Mouse (Mus musculus) embryo, embryonic 11 days (tissue): ENCODE results near the gene Hexim1.

Experiments
- DNase-seq: peaks from one replicate; pipeline ENCODE4 v3.0.0-alpha.2; 2015

Gene Hexim1

DNA sequence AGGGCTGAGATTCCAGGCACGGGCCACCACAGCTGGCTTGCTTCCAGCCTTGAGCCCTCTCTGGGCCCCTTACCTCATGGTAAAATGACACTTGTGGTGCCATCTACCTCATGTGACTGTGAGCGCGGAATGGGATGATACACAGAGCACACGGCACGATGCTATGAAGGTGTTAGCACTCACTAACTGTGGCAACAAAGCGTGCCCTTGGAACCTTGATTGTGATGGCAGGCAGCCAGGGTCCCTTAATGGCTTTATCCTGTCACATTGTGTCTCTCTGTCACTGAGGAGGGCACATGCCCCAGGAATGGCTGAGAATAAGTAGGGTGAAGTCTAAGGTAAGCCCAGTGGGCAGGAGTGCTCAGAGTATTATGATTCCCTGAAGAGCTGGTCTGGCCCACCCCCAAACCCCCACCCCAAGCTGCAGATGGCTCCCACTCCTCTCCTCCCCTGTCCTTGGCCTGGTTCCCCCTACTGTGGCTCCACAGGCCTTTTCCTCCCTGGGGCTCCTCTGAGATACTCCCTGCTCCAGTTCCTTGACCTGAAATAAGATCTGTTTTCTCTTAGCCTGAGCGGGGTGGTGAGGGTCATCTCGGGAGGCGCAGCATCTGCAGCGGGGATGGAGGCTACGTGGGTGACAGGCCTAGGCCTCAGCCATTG, 17.4 kb upstream of the Hexim1 start:
- no peak for DNase-seq

DNA sequence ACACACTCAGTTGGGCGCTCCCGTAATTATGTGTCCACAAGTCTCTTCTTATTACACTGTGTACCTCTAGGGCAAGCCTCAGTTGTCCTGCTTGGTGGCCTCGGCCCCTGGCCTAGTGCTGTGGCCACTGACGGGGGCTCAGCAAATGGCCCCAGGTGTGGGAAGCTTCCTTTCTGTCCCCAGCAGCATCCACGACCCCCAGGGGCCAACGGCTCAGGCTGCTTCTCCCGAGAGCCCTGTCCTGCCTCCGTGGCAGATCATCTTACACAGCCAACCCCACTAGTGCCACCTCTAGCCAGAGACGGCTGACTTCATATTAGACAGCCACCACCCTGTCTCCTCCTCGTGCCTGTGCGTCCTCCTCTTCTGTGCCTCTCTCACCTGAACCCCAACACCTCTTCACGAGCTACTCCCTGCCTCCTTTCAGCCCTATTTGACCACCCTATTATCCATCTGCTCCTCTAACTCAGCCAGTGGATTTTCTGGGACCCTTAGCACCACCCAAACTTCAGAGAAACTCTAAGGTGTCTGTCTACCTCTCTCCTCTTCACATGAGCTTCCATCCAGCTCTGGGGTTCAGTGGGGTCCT, 16.6 kb upstream of the Hexim1 start:
- no peak for DNase-seq

DNA sequence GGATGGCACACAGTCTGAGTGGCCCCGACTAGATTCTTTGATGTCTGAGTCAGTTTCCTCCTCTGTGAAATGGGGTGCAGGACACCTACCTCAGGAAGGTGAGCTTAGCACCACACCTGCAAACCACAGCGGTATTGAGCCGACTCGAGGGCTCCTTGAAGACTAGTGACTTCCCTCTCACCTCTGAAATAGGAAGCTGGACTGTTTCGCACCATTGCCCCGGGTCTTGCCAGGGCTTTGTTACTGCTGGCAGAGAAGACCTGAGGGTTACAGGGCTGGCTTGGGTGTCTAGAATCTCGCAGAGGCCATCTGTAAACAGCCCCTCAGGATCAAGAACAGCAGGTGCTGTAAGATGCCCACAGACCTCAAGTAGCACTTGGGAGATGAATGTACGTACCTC, 15.7 kb upstream of the Hexim1 start:
- no peak for DNase-seq

DNA sequence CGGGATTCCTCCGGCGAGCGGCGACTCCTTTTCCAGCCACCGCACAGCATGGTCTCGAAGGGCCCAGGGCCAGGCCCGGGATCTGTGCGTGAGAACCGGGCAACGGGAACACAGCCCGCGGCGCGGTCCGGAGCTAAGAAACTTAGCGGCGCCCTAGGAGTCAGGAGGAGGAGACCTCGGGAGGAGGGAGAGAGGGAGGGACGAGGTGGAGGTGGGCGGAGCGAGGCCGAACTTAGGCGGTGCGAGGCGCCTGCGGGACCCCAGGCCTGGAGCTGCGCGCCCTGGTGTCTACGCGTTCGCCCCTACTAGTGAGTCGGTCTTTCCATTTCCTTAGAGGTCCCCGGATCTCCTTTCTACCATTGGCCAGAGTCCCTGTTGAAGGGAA, 14.6 kb upstream of the Hexim1 start, which contains the start of the genes Plcd3 and Acbd4:
Plcd3 (minus strand) TSS at position 178 of the 385 bp plus-strand sequence.
Acbd4 (plus strand) TSS at position 202 of the 385 bp plus-strand sequence.
- peak; percentile 87 for DNase-seq

DNA sequence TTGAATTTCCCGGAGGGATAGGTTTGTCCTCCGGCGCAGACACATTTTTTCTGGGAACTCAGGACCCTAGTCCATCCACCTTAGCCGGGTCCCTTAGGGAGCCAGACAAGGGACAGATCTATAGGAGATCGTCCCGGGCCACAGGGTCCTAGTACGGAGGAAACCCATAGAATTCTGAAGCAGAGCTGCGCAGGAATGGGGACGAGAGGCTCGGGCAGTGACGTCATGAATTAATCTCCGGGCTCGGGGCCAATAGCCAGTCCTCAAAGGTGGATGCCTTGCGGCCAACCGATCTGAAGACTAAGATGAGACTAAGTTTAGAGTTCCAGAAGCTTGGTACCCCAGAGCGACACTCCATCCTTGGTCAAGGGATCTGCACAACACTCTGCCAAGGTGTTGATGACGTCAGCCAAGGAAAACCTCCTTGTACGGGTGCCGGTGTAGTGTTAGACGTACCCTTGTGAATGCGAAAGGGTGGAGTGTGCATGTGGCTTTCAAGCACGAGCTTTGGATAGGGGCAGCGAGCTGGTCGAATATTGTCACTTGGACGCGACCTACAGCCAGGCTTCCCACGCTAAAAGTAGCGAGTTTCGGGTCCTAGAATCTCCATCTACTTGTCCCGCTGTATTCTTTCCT, 14.0 kb upstream of the Hexim1 start:
- DNase-seq = peak; percentile 55

DNA sequence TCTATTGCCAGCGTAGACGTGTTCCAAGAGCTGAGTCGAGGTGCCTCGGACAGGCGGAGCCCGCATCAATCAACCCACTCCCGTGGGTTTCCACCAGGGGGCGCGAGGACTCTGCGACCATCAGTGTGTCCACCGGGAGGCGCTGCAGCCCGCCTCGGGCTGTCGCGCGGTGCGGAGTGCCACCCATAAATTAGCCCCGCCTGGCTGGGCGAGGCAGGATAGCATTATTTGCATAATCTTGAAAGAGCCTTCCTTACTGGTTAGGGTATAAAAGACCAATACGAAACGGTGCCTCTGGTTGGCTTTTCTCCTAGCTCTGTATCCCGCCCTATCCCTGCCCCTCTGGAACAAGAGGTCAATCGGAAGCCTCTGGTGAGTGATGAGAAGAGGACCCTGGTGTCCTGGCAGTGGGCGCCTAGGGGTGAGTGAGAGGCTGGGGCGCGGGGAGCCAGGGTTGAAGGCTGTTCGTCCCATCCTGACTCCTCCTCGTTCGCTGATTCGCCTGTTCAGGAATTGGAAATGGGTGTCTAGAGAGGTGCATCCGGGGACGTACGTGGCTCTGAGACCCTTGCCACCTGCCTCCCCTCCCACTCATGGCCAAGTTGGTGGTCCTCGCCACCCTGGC, 13.2 kb upstream of the Hexim1 start:
- peak; percentile 95 for DNase-seq

DNA sequence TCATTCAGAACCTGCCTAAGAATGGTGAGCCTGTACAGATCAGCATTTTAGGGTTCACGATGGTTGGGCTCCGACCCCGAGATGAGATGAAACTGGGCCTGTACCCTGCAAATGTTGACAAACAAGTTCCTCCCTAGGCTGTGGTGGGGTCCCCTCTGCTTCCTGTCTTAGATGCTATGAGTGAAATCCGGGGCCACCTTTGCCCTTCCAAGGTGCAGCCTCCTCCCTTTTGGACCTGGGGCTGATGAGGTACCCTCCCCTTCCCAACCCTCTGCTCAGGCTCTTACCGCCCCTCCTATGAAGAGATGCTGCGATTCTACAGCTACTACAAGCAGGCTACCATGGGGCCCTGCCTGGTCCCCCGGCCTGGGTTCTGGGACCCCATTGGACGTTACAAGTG, 12.4 kb upstream of the Hexim1 start:
- DNase-seq = no peak

DNA sequence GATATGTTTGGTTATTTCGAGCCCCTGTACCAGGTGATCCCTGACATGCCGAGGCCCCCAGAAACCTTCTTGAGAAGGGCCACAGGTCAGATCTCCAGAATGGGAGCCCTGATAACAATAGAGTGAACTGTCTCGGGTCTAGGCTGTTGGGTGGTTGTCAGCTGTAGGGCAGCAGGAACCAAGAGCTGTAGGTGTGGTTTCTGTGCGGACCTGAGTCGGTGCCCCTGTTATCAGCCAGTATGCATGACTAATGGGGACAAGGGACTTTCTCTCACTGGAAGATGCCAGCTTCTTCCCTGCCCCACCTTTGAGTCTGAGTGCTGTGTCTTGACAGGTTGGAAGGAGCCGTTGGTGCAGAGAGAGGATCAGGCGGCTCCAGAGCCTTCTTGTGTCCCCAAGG, 11.6 kb upstream of the Hexim1 start:
- no peak for DNase-seq

DNA sequence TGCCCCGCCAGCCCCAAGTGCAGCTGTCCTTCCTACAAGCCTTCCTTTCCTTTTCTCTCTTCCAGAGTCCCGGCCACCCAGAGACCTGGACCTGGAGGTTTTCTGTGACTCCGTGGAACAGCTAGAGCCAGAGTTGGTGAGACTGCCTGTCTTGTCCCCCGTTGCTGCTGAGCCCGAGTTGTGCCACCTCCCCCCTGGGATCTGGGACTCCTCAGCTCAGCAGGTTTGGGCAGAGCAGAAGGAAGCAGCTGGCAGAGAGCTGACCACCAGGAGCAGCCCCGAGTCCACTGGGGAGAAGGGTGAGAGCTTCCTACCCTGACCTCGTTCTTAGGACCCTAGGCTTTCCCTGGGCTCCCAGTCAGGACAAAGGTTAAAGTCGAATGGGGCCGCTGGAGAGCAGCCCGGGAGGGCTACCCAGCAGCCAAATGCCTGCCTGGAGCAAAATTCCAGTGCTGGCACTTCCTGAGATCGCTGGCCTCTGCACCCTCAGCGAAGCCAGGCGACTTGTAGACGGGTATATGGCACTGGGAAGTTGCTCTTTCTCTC, 10.8 kb upstream of the Hexim1 start:
- DNase-seq = no peak

DNA sequence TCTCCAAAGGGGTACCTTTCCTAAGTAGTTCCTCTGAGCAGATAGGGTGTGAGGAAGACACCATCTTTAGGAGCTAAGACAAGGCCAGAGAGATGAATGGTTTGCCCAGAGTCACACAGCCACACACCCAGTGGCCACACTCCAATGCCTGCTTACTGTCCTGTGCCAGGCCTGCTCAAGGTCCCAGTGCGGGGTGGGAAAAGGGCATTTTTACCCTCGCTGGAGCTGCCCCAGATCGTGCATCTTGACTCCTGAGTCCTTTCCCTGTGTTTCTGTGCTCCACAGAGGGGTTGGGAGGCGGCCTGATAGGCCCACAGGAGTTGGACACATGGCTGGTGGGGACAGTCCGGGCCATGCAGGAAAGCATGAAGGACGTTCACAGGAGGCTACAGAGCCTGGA, 10.2 kb upstream of the Hexim1 start:
- DNase-seq = no peak

DNA sequence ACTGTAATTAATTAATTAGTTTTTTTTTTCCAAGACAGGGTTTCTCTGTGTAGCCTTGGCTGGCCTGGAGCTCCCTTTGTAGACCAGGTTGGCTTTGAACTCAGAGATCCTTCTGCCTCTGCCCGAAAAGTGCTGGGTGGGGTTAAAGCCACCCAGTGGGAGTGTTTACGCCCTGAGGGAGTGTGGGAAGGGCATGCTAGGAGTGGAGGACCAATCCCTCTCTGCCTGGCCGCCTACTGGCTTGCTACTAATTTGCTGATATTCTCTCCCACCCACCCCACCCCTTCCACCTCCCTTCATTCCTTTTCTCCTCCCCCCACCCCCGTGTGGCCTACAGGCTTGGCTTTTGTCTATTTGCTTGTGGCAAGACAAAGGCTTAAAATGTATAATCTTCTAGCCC, 9.6 kb upstream of the Hexim1 start:
- no peak for DNase-seq

DNA sequence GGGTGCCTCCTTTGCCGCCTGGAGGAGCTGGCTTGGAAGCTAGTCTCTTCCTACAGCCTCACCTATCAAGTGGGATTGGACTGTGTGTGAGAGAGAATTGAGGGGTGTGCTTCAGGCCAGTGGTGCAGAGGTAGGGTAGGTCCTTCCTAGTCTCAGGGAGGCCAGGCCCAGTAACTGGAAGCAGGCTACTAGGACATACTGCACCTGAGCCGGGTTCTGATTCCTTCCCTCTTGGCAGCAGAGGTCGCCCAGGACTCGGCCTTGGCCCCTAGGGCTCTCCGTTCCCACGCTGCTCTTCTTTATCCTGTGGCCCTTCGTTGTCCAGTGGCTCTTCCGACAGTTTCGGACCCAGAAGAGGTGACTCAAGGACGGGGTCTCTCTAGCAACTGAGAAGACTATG, 4.7 kb upstream of the Hexim1 start:
- no peak for DNase-seq

DNA sequence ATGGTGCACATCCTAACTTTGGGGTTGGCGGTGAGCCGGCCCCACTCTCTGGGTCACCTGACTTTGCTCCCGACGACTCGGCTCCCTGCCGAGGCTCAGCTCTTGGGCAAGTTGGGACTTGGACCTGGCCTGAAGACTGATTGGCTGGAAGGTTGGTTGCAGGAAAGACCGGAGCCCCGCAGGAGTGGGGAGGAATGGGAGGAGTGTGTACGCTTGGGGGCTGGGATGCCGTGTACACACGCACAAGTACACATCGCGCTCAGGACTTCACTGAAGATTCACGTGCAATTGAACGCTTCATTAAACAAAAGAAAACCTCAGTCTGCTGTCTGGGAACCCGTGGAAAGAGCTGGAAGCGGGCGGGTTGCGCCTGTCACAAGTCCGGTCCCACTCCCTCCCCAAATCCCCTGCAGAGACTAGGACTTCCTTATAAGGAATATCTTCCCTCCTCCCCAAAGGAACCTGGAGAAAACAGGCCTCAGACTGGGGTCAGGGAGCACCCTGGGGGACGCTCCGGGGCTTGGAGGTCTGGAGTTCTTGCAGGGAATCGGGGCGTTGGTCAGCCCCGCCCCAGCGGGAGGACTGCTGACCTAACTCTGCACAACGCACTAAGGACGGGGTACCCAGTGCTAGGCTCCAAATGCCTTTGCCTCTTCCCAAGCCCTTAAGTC, 4.0 kb upstream of the Hexim1 start:
- DNase-seq = peak; percentile 71

DNA sequence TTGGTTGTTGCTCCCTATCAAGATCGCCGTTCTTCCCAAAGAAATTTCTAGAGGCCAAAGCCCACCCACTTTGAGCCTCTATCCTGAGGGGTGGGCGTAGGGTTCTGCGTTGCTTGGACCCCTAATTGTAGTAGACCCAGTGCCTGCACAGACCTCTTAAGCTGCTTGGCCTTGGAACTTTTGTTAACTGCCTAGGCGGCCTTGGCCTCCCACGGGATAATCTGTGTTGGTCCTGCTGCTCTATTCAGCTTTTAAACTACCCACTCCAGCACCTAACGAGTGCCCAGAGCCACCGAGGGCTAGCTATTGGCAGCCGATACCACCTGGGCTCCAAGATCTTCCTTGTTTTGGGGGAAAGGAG, 3.5 kb upstream of the Hexim1 start:
- no peak for DNase-seq

DNA sequence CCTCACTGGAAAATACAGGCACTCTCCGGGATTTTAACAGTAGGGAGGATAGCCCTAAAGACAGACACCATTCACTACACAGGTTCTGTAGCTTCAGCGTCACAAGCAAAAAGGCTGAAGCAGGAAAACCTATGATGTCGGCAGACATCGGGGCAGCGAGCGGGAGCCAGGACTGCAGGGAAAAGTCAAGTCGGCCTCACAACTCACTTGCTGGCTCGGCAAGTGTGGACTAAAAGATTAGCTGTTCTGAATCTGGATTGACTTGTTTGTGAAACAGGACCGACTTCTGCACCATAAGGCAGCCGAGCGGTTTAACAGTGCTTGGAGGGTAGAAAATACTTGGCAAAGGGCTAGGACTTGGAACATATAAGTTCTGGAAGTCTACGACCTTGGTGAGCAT, 3.0 kb upstream of the Hexim1 start:
- DNase-seq = no peak

DNA sequence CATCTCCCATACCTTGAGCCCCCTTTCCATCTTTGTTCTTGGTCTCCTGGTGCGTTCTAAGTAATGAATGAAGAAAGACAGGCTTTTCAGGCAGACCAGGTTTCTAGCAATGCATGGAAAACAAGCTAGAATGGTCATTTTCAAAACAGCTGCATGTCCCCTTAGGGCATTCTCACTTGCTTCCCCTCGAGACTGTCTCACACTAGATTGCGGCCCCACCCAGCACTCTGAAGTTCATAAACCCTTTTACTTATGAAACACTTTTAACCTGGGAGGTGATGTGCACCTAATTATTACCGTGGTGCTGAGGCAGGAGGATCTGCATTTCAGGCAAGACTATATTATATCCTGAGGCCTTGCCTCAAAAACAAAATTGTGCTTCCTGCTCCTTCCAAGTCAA, 2.3 kb upstream of the Hexim1 start:
- DNase-seq = no peak

DNA sequence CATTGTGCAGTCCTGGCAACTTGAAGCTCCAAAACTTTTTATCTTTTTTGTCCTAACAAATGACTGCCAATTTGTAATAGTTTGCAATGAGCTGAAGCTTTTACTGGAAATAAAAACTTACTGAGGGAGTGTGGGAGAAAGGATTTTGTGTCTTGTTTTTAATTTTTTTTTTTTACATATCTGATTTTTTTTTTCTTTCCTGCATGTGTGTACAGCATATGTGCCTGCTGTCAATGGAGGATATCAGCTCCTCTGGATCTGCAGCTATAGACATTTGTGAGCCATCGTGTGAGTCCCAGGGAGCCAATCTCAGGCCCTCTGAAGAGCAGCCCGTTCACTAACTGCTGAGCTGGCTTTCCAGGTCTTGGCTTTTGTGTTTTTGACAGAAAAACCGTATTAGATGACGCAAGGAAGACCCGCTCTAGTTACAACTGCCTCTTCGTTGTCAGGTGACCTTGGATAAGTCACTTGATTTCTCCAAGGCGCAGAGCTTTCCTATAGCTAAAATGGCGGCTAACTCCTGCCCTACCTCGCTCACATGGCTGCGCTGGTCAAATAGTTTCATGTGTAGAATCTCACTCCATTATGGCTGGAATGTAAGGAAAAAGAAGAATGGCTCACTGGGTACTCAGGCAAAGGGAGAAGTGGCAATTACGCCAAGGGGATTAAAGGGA, 1.6 kb upstream of the Hexim1 start:
- DNase-seq = no peak

DNA sequence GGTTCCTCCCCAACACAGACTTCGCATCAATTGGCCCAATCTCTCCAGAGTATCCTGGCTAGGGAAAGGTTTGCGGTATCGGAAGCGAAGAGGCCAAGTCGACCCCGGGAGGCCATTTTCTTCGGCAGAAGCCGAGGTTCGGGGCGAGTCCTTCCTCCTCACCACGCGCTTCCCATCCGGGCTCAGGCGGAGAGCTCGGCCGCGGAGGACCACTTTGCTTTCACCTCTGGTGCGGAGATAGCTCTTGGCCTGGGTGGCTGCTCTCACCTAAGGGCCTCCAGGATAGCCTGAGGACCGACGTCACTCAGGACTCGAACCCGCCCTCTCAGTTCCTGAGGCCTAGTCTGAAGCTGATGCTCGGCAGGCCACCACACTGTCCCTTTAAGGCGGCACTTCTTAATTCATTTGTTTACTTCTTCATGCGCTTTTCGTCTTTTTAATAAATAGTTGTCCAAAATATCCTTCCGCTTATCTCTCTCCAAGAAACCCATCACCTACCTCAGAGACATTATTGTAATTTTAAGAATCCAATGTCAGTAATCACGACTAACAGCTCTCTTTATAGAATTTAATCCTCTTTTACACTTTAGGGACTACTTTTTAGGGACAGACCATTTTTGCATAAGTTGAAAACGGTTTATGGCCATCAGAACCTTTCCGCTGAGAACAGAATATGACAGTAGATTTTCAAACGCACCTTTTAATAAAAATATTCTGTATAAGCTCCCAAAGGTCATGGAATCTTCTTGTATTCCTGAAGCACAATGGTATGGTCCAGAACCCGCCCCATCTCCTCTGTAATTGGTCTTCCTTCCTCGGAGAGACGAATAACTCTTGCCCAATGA, 646 bp upstream of the Hexim1 start:
- peak; percentile 88 for DNase-seq

DNA sequence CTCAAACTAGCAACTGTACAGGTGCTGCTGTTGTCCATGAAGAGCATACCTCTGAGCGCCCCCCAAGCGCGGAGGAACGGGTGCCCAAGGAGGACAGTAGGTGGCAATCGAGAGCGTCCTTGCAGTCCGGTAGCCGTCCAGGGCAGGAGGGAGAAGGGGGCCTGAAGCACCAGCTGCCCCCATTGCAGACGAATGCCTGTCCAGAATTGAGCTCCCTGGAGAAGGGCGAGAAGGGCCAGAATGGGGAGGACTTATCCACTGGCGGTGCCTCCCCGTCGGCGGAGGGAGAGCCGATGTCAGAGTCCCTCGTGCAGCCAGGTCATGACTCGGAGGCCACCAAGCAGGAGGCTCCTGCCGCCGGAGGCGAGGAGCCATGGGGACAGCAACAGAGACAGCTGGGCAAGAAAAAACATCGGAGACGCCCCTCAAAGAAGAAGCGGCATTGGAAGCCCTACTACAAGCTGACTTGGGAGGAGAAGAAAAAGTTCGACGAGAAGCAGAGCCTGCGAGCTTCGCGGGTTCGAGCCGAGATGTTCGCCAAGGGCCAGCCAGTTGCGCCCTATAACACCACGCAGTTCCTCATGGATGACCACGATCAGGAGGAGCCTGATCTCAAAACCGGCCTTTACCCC, 1.0 kb downstream of the Hexim1 start:
- DNase-seq = peak; percentile 82

DNA sequence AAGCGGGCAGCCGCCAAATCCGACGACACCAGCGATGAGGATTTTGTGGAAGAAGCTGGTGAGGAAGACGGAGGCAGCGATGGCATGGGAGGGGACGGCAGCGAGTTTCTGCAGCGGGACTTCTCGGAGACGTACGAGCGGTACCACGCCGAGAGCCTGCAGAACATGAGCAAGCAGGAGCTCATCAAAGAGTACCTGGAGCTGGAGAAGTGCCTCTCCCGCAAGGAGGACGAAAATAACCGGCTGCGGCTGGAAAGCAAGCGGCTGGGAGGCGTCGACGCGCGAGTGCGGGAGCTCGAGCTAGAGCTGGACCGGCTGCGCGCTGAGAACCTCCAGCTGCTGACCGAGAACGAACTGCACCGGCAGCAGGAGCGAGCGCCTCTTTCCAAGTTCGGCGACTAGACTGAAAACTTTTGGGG, 1.6 kb downstream of the Hexim1 start:
- peak; percentile 74 for DNase-seq

DNA sequence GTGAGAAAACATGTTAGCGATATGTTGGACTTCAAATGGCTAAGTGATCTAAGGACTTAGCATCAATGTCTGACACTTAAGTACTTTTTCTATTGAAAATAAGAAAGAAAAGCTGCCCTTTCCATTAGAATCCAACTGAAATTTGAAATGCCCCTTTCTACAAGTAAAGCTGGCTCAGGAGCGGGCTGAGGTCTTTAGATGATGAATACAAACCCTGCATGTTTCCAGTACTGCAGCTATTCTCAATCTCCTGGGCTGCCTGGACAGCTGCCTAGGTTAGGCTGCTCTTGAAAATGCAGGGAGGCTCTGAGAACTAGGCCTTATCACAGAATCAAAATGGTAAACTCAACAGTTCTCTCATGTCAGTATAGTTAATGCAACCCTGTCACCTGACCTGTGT, 2.8 kb downstream of the Hexim1 start:
- DNase-seq = no peak
